ENCODE assay signal across 1 mouse cellular context in the genomic region with DNA sequence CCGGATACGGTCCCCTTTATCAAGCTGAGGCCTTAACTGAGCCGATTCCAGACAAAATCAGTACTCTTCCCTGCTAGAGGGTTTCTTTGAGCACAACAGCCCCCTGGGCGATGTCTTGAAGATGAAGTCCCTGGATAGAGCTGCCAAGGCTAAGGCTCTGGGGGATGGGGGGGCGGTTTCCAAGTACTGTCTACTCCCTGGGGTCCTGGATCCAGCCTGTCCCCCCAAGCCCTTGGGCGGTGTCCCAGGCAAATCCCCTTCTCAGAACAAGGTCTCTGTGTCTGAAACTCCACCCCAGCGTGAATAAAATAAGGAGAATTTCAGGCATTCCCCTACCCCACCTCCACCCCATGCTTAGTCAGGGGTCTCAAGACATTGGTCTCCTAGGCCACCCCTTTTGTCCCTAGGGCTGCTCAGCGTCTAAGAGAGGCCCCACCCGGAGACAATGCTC.
TF ChIP-seq lines count a peak whose summit lies in the region.

No protein-coding gene starts in this region.

TF ChIP-seq in CH12.LX, 34 proteins besides CTCF, POLR2A, EP300 and RAD21 (continued from another document):
- TF ChIP-seq RCOR1 (conservative IDR thresholded peaks at IDR 0.05; ENCODE audit: low read depth, low read length) (no peak), ETS1 (conservative IDR thresholded peaks at IDR 0.05; ENCODE audit: low read depth, low read length) (no peak), CHD1 (IDR thresholded peaks at IDR 0.05; ENCODE audit: low read depth, low read length) (no peak), USF1 (IDR thresholded peaks at IDR 0.05; ENCODE audit: low read depth, low read length) (no peak), MAZ (IDR thresholded peaks at IDR 0.05; ENCODE audit: low read depth, low read length) (no peak), IRF4 (IDR thresholded peaks at IDR 0.05; ENCODE audit: low read depth, low read length) (no peak), ELF1 (IDR thresholded peaks at IDR 0.05; ENCODE audit: low read depth, low read length) (no peak), JUN (IDR thresholded peaks at IDR 0.05; ENCODE audit: insufficient read depth, low read depth, low read length) (no peak), MYC (IDR thresholded peaks at IDR 0.05; ENCODE audit: low read depth, low read length) (no peak), HCFC1 (IDR thresholded peaks at IDR 0.05; ENCODE audit: low read depth, low read length) (no peak)
